Mouse (Mus musculus) embryonic facial prominence, embryonic 10.5 days (tissue): ENCODE results near the gene Rnase1. TPM values are rescaled to one million over a fixed set of nuclear protein-coding genes. Genes with fewer than 3 reads are reported as not detected.

Source experiments
- DNase-seq: peaks from one replicate; pipeline ENCODE4 v3.0.0-alpha.2; 2017; ENCODE audit warnings: low spot score
- H3K27ac ChIP-seq: fragments of 300-500 bp; sonication (generic); replicated peaks from 2 replicates; pipeline ENCODE4 v1.5.1; 2016; ENCODE audit warnings: mild to moderate bottlenecking
- H3K27me3 ChIP-seq: fragments of 300-500 bp; sonication (generic); replicated peaks from 2 replicates; pipeline ENCODE4 v1.6.1; 2016; ENCODE audit warnings: low read depth, mild to moderate bottlenecking; ENCODE audit not compliant: poor library complexity, severe bottlenecking
- H3K36me3 ChIP-seq: fragments of 300-500 bp; sonication (generic); replicated peaks from 2 replicates; pipeline ENCODE4 v1.6.1; 2016; ENCODE audit warnings: mild to moderate bottlenecking, moderate library complexity
- H3K4me1 ChIP-seq: fragments of 300-500 bp; sonication (generic); 2 replicates; pipeline ENCODE4 v1.6.1; 2016
- H3K4me3 ChIP-seq: fragments of 300-500 bp; sonication (generic); 2 replicates; pipeline ENCODE4 v1.5.1; 2016; ENCODE audit warnings: mild to moderate bottlenecking, moderate library complexity
- H3K9me3 ChIP-seq: fragments of 300-500 bp; sonication (generic); 2 replicates; pipeline ENCODE4 v1.6.1; 2016; ENCODE audit warnings: mild to moderate bottlenecking
- WGBS: fragments of 180-500 bp; shearing (Covaris S2); methylation state at CpG from one replicate; pipeline ENCODE4 v1.1.7; 2016; 5-methylcytosine and 5-hydroxymethylcytosine counted together
- polyA plus RNA-seq: library from polyadenylated mRNA; unstranded; fragments of >200 nt; fragmentation: Nextera tagmentation; extraction: Ambion mirVana; gene quantifications from 2 replicates; pipeline ENCODE4 v1.2.1, GENCODE M21; 2016

Rnase1 gene
- polyA plus RNA-seq, 1 experiment from 2014 or later, result not detected

- Histone ChIP-seq H3K36me3 (no peaks in the 10 kb centered on the region), H3K9me3 (no peaks in the 10 kb centered on the region), H3K27ac (no peak overlapping the region), H3K4me1 (no peaks in the 10 kb centered on the region), H3K27me3 (no peaks in the 10 kb centered on the region), H3K4me3 (no peak overlapping the region)
- WGBS, result 82% methylated on average over 5 of the region's 5 CpGs
- DNase-seq, result no peak
Measured at GRCm38 (mm10) chr14:51152249-51152870, 5.8 kb upstream of the Rnase1 start.

- WGBS, result 83% methylated on average over 3 of the region's 3 CpGs
- H3K27me3 ChIP-seq, result no peaks in the 10 kb centered on the region
- H3K36me3 ChIP-seq, result no peaks in the 10 kb centered on the region
- no peak for DNase-seq
- H3K4me1 ChIP-seq, result peaks cover 3% of the 10 kb centered on the region; the same call in 1 of the 2 replicates
- H3K27ac ChIP-seq, result no peak overlapping the region
- H3K9me3 ChIP-seq, result no peaks in the 10 kb centered on the region
- no peak overlapping the region for H3K4me3 ChIP-seq
Measured at GRCm38 (mm10) chr14:51150206-51150831, 3.7 kb upstream of the Rnase1 start.

GRCm38 (mm10) chr14:51149164-51149563 lies 2.6 kb upstream of the Rnase1 start:
- Histone ChIP-seq H3K9me3 (no peaks in the 10 kb centered on the region), H3K27ac (no peak overlapping the region), H3K4me3 (no peak overlapping the region), H3K27me3 (no peaks in the 10 kb centered on the region), H3K4me1 (peaks cover 3% of the 10 kb centered on the region; the same call in 1 of the 2 replicates), H3K36me3 (no peaks in the 10 kb centered on the region)
- 56% methylated on average over 5 of the region's 5 CpGs for WGBS
- no peak for DNase-seq

- Histone ChIP-seq H3K27me3 (no peaks in the 10 kb centered on the region), H3K4me1 (peaks cover 3% of the 10 kb centered on the region; the same call in 1 of the 2 replicates), H3K9me3 (no peaks in the 10 kb centered on the region), H3K4me3 (no peak overlapping the region), H3K36me3 (no peaks in the 10 kb centered on the region), H3K27ac (no peak overlapping the region)
- WGBS, result 78% methylated on average over 3 of the region's 3 CpGs
- no peak for DNase-seq
Measured at GRCm38 (mm10) chr14:51148006-51148405, 1.4 kb upstream of the Rnase1 start.

GRCm38 (mm10) chr14:51145521-51145920 lies 1.1 kb downstream of the Rnase1 start:
- H3K4me1 ChIP-seq, result peaks cover 3% of the 10 kb centered on the region; the same call in 1 of the 2 replicates
- no peaks in the 10 kb centered on the region for H3K36me3 ChIP-seq
- no peak overlapping the region for H3K4me3 ChIP-seq
- H3K27me3 ChIP-seq, result no peaks in the 10 kb centered on the region
- DNase-seq, result no peak
- 91% methylated on average over 6 of the region's 6 CpGs for WGBS
- H3K27ac ChIP-seq, result no peak overlapping the region
- H3K9me3 ChIP-seq, result no peaks in the 10 kb centered on the region

- Histone ChIP-seq H3K27me3 (no peaks in the 10 kb centered on the region), H3K36me3 (no peaks in the 10 kb centered on the region), H3K4me3 (no peak overlapping the region), H3K4me1 (peaks cover 3% of the 10 kb centered on the region; the same call in 1 of the 2 replicates), H3K27ac (no peak overlapping the region), H3K9me3 (no peaks in the 10 kb centered on the region)
- WGBS, result 93% methylated on average over 4 of the region's 4 CpGs
- no peak for DNase-seq
Measured at GRCm38 (mm10) chr14:51144451-51144850, 2.1 kb downstream of the Rnase1 start.

- Histone ChIP-seq H3K4me3 (no peak overlapping the region), H3K36me3 (no peaks in the 10 kb centered on the region), H3K27ac (no peak overlapping the region), H3K4me1 (peaks cover 3% of the 10 kb centered on the region; the same call in 1 of the 2 replicates), H3K9me3 (no peaks in the 10 kb centered on the region), H3K27me3 (no peaks in the 10 kb centered on the region)
- no peak for DNase-seq
- WGBS, result 87% methylated on average over 2 of the region's 2 CpGs
Measured at GRCm38 (mm10) chr14:51143937-51144336, 2.6 kb downstream of the Rnase1 start.

GRCm38 (mm10) chr14:51143287-51143686 lies 3.3 kb downstream of the Rnase1 start:
- H3K4me3 ChIP-seq, result no peak overlapping the region
- no peaks in the 10 kb centered on the region for H3K9me3 ChIP-seq
- 89% methylated on average over 4 of the region's 4 CpGs for WGBS
- H3K4me1 ChIP-seq, result peaks cover 3% of the 10 kb centered on the region; the same call in 1 of the 2 replicates
- H3K27me3 ChIP-seq, result no peaks in the 10 kb centered on the region
- DNase-seq, result no peak
- H3K27ac ChIP-seq, result no peak overlapping the region
- H3K36me3 ChIP-seq, result no peaks in the 10 kb centered on the region

GRCm38 (mm10) chr14:51142568-51142967 lies 4.0 kb downstream of the Rnase1 start:
- Histone ChIP-seq H3K27ac (no peak overlapping the region), H3K27me3 (no peaks in the 10 kb centered on the region), H3K4me3 (no peak overlapping the region), H3K4me1 (peaks cover 3% of the 10 kb centered on the region; the same call in 1 of the 2 replicates), H3K9me3 (no peaks in the 10 kb centered on the region), H3K36me3 (no peaks in the 10 kb centered on the region)
- WGBS, result 82% methylated on average over 3 of the region's 3 CpGs
- DNase-seq, result no peak

GRCm38 (mm10) chr14:51142119-51142518 lies 4.5 kb downstream of the Rnase1 start:
- H3K4me3 ChIP-seq, result no peak overlapping the region
- WGBS, result 87% methylated on average over 4 of the region's 4 CpGs
- no peaks in the 10 kb centered on the region for H3K9me3 ChIP-seq

GRCm38 (mm10) chr14:51140342-51140741 lies 6.2 kb downstream of the Rnase1 start:
- Histone ChIP-seq H3K27me3 (no peaks in the 10 kb centered on the region), H3K36me3 (no peaks in the 10 kb centered on the region), H3K4me3 (no peak overlapping the region), H3K27ac (no peak overlapping the region), H3K4me1 (no peaks in the 10 kb centered on the region), H3K9me3 (no peaks in the 10 kb centered on the region)
- WGBS, result 86% methylated on average over 2 of the region's 2 CpGs
- no peak for DNase-seq

More at GRCm38 (mm10) chr14:51142119-51142518, 4.5 kb downstream of the Rnase1 start:
- peaks cover 3% of the 10 kb centered on the region; the same call in 1 of the 2 replicates for H3K4me1 ChIP-seq
- H3K27ac ChIP-seq, result no peak overlapping the region
- no peaks in the 10 kb centered on the region for H3K27me3 ChIP-seq
- H3K36me3 ChIP-seq, result no peaks in the 10 kb centered on the region
- DNase-seq, result no peak

- H3K9me3 ChIP-seq, result no peaks in the 10 kb centered on the region
- H3K4me1 ChIP-seq, result 0 out of 2 replicates have a peak, but pooled peaks cover 4% of the 10 kb centered on the region
- no peak for DNase-seq
- 90% methylated on average over 4 of the region's 4 CpGs for WGBS
- H3K4me3 ChIP-seq, result no peak overlapping the region
- H3K27me3 ChIP-seq, result no peaks in the 10 kb centered on the region
- no peaks in the 10 kb centered on the region for H3K36me3 ChIP-seq
- no peak overlapping the region for H3K27ac ChIP-seq
Measured at GRCm38 (mm10) chr14:51132372-51132771, 14.2 kb downstream of the Rnase1 start.
